Mouse (Mus musculus) testis, postnatal 10 days (tissue): ENCODE results near the gene Myo18b.

ENCODE experiments used
- DNase-seq: peaks from one replicate; pipeline ENCODE4 v3.0.0; 2021; ENCODE audit warnings: low spot score

Myo18b gene

DNA sequence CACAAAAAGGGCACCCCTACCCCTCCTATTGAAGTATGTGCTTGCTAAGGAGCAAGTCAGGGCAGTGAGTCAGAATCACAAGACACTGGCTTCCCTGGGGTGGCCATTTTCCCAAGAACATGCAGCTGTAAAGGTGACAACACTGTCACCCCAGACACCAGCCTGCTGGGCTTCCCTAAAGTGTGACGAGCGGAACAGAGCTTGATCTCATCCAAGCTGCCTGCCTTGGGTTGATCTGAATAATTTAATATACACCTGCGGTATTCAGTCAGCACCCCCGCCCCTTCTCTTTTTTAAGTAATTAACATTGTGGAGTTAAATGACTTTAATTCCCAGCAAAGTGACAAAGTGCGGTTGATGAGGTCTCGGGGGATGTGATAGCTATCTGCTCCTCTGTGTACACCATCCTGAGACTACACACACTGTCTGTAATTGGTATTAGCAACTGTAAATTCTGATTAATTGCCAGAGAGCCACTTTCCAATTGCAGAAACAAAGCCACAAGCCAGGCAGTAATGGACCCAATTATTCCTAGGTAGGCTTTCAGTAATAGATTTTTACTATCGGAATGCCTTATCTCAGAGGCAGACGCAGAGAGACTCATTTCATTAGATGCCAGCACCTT, 148.7 kb downstream of the Myo18b start:
- no peak for DNase-seq

DNA sequence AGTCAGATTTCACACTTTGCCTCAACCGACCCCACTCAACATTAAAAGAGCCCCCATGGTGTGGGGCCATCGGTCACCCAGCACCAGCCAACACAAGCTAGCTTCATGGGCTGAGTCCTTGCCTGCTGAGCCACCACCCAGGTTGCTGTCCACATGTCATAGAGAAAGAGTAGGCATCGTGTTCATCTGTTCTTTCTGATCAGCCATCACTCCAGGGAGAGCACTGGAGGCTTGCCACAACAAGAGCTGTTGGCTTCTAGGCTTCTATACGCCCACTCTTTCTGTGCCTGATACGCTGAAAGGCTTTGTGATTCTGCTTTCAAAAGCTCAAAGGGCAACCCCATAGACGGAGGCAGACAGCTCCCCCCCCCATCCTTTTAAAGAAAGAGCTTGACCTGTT, 151.0 kb downstream of the Myo18b start:
- no peak for DNase-seq

DNA sequence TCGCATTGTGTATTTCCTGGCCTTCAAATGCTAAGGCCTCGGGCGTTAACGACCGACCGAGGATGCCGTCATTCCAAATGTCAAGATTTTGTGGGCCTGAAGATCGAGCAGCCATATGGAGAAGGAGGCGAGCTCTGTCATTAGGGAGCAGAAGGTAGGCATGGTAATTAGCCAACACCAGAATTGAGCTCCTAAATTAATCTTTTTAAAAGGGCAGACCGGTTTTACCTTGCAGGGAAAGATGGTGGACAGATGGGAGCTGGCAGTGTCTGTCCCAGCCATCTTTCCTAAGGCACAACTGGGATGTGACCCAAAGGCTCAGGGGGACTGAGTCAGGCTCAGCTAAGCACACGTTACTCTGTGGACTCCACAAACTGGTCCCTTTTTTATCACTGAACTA, 151.6 kb downstream of the Myo18b start:
- DNase-seq: no peak

DNA sequence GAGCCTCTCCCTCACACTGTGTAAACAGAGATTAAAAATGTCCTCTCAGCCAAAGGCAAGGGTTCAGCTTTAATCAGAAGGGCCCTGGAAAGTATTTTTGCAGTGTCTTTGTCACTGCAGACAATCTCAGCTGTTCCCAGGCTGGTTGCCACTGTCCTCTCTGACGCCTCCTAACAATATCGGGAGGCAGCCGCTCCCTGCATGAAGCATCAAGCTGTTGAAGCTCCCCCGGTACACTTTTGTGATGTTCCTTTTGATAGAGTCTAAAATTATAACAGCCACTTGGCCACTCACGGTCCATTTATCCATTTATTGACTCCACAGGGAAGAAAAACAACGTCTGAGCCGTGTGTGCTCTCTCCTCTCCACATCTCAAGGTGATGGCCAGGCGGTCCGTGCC, 153.0 kb downstream of the Myo18b start:
- no peak for DNase-seq

DNA sequence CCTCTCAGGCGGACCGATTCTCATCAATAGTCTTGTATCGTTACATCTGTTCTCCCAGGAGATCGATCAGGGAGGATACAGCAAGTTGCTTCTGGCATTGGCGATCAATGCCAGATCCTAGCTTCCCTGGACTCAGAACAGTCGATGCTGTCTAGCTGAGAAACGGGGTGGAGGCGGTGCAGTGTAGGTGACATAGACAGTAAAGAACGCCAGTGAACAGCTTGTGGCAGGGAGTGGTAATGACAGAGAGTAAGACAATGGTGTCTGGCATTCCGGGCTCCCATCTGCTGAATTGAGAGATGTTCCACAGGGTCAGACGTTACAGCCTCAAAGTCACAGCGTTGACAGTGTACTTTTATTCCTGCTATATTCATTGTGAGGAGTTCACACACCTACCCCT, 155.5 kb downstream of the Myo18b start:
- no peak for DNase-seq

DNA sequence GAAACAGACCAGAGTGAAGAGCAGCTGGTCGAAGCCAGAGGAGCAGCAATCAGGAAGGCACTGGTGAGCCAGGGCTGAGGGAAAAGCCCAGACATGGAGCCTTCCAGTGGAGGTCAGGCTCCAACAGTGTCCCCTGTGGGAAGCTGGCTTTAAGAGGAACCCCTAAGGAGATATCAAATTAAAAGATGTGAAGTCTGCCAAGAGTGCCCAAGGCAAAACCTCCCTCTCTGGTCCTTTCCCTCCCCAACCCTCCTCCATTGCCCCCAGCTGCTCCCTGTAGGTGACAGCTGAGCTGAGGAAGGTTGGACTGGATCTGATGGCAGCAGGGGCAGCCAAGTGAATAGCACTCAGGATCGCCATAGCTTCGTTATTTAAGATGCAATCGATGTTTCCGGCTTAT, 161.1 kb downstream of the Myo18b start:
- no peak for DNase-seq

DNA sequence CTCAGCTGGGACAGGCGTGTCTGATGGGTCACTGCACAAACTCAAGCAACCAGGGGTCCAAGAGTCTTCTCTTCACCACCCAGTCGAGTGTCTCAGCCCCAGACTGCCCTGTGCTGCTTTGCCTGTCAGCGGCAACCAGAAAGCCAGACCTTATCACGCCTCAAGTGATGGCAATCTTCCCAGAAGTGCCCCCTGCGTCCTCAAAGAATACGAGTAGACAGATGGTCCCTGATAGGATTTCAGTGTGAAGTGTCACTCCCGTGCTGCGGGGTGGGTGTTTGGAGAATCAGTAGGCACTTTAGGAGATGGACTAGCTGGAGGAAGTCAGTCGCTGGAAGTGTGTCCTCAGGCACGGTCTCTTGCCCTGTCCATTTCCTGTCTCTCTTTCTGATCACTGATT, 165.6 kb downstream of the Myo18b start:
- no peak for DNase-seq

DNA sequence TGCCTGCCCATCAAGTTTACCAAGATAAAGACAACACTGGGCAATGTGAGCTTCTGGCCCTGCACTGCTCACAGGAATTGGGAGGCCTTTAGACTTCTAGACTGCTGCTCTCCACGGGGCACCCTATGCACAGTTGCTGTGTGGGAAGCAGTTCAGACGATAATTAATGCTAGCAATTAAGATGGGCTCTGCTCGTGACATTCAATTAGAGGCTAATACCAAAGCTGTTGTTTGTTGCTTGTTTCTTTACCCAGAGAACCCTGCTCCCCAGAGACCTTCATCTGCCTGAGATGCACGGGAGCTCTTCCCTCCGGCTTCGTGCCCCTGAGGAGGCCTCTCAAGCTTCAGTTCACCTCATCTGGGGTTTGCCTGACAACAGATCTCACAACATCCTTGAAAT, 167.7 kb downstream of the Myo18b start:
- DNase-seq: no peak

DNA sequence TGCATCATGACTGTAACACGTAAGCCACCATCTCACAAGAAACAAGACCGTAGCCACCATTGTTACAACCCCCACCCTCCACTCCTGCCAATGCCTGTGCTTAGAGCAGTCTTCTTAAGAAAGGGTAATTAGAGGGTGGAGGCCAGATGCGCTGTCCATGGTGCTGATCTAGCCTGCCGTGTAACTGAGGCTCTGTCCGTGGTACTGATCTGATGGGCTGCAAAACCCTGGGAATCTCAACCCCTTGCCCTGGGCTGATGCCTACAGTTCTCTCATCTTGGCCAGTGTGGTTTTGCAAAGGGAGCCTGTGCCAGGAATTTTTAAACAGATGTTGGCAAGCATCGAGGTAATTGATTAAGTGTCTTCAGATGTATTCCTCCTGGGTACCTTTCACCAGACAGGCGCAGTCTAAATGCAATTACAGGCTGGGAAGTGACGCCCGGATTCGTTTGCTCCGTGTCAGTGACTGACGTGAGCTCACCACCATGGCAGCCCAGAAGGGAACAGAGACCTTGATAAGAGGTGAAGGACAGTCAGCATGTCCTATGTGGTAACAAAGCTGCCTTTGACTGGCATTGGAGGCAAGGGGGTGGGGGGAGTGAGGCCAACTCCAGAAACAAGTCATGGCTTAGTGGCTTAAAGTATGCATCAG, 177.4 kb downstream of the Myo18b start:
- peak; percentile 94 for DNase-seq

DNA sequence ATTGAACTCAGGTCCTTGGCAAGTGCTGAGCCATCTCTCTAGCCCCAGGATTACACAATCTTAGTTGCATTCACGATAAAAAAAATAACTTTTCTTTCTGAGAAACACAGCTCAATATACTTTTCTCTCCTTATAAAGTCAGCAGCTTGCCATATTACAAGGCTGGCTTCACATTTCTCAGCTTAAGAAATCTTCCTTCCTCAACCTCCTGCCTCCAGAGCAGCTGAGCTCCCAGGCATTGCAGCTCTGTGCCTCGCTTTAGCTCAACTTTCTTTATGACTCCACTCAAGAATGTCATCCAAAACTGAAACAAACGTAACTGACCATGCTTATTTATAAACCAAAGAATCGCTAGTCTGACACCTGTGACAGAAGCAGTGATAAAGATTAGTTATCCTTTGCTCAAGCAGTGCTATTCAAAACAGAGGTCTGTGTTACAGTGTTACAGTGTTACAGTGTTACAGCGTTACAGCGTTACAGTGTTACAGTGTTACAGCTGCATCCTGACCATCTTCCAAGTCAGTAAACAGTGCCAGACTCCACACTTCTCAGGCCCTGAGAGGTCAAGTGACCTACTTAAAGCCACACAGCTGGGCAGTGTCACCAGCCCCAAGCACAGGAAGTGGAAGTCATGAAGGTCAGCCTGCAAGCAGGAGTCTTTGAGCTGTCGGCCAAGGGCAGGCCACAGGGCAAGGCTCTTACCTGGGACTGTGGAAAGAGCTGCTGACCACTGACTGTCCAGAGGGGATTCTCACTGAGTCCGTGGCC, 181.3 kb downstream of the Myo18b start:
- DNase-seq: no peak

DNA sequence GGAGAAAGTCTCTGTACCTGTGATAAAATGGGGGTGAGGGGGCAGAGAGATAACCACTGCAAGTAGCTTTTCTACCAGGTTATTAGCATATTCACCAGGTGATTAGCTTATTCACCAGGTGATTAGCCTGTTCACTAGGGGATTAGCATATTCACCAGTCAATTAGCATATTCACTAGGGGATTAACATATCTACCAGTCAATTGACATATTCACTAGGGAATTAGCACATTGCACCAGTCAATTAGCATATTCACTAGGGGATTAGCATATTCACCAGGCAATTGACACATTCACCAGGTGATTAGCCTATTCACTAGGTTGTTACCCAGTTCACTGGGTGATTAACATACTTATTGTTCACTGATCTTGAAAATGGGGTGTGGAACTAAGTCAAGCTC, 186.3 kb downstream of the Myo18b start:
- no peak for DNase-seq

DNA sequence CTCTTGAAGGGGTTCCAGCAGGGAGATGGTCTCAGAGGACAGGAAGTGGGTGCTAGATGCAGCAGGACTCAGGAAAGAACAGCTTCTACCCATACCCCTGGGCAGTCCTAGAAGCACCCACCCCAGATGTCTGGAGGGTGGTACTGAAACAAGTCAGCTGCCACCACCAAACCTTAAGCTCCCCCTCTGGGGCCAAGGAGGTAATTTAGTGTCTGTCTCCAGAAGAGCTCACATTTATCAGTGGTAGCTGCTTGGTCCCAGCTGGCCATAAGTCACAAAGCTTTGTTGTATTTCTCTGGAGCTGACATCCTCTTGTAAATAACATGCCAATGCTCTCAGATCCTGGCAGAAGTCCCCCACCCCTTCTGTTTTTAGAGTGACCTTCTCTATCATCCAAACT, 187.7 kb downstream of the Myo18b start:
- no peak for DNase-seq

DNA sequence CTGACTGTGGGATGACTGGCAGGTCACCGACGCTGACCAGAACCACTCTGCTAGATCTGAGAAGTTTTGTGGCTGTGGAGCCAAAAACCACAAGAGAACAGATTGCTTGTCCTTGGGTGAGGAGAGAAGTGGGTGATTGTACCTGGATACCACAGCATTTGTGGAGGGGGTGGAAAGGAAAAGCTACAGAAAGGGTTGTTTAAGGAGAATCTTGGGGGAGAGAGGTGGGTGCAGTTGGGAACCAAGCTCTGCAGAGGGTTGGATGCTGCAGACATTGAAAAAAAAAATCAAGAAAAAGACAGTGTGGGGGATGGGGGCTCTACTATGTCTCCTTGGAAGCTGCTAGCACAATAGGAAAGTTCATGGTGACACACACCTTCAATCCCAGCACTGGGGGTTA, 188.7 kb downstream of the Myo18b start:
- no peak for DNase-seq

DNA sequence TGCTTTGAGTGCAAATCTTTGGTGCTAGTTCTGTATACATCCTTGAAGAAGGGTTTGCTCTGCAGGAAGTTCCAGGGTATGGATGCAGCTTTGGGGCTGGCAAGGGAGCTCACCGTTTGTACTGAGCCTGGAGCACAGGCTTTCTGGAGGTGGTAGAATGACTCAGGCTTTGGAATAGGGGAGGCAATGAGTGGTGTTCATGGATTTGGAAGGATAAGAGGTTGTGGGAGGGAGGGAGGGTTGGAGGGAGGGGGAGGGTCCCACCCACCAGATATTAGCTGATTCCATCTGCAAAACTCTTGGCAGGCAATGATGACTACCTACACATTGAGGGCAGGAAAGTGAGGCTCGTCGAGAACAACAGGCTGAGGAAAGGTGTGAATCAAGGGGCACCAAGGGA, 195.4 kb downstream of the Myo18b start:
- no peak for DNase-seq

DNA sequence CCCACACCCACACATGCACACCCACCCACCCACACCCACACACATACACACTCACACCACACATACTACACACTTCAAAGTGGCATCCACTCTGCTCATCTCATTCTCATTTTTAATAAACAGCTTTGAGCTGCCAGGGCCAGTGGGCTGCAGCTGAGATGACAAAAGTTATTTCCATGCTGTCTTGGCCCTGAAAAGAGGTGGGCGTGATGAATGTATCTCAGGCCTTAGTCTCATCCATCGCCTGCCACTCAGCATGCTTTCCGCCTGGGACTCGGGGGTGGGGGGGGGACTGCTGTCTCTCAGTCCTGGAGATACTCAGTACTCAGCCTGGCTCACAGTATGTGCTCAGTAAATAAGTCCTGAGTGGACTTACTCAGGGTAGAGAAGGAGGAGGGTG, 199.5 kb downstream of the Myo18b start:
- no peak for DNase-seq

DNA sequence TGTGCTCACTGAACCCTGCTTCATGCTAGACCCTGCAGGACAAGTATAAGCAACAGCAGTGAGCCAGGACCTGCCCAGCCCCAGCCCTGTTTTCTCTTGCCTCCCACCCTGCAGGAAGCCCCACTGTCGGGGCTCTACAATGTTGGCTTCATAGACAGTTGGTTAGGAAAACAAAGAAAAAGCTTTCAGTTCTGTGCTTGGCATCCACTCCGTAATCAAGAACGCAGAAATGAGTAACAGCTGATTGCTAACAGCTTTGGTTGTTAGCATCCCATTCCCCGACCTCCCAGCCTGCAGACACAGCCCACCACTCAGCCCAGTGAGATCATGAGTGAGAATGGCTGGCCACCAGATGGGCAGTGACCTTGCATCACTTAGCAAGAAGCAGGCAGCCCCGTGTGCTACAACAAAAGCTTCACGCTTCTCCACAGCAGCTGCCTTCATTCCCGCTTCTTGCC, 200.9 kb downstream of the Myo18b start:
- no peak for DNase-seq

DNA sequence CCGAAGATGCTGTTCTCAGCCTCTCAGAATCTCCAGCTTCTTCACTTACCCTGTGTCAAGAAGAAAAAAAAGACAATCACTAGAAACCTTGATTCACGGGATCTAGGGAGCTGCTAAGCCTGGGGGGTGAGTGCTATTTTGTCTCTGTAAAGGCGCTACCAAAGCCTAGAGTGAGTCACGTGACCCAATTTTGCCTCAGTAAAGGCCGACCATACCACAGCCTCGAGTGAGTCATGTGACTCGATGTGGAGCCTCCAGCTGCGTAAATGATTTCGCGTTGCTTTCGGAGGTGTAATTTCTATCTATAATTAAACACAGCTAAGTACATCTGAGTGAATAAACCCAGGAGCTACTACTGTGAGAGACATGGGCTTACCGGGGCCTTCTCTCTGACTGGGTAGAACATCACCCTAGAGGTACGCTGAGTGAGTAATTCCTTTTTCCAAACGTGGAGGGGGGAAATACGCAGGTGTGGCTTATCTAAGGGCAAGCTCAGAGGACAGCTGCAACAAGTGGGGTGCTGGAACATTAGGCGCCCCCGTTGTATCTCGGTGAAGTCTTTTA, 202.8 kb downstream of the Myo18b start:
- no peak for DNase-seq

DNA sequence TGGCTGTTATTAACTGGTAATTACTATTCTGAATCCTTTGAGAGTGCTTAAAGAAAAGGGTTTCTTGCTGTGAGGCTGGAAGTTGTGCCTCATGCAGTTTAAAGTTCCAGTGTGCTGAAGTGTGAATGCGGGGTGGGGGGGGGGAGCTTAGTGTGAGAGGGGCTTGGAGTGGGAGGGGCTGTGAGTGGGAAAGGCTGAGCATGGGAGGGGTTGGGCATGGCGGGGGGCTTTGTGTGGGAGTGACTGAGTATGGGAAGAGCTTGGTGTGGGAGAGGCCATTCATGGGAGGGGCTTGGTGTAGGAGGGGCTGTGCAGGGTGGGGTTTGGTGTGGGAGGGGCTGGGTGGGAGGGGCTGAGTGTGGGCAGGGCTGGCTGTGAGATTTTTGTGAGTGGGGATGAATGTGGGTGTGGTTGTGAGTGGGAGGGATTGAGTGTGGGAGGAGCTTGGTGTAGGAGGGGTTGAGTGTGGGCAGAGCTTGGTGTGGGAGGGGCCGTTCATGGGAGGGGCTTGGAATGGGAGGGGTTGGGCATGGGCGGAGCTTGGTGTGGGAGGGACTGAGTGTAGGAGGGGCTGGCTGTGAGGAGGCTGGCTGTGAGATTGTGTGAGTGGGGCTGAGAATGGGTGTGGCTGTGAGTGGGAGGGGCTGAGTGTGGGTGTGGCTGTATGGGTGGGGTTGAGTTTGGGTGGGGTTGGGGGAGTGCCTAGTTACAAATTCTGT, 208.9 kb downstream of the Myo18b start:
- DNase-seq: peak; percentile 52

DNA sequence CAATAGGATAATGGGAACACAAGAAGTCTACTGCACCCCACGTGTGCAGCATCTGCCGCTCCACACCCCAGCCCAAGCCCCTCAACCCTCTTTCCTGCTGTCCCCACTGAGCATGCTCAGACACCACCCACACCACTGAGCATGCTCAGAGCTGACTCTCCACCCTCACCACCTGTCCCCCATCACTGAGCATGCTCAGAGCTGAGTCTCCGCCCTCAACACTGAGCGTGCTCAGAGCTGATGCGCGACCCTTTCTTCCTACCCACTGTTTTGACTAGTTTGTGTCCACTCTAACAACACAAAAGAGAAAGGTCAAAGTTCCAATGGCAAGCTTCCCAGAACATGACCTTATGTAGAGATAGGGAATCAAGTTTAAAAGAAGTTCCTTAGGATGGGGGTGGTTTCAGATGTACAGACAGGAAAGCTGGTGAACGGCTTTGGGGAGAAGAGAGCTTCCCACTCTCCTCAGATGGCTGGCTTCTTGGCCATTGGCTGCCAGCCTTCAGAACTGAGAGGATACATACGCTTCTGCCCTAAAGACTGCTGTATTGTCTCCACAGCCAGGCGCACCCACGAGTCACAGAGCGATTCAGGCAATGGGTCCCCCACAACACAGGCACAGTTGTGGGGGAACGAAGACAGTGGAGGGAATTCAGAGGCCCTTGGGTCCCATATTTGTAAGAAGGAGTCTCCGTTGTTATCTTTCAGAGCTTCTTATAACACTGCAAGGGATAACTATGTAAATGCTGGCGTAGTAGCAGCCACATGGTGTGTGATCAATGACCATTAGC, 209.7 kb downstream of the Myo18b start:
- DNase-seq: no peak

DNA sequence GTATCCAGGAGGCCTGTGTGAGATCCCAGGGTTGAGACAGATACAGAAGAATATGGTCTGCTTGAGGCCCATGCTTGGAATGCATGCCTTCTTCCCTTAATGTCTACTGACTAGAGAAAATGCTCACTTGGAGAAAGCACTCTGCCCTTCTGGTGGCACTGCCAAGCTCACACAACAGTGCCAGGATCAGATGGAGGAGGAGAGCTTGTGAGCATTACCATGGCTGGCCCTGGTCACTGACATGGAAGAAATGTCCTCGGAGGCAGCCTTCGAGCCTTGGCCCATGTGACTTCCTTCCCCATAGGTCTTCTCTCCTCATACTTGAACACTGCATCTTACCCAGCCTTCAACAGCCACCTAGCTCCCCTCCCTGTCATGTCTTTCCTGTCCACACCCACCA, 216.9 kb downstream of the Myo18b start:
- no peak for DNase-seq

DNA sequence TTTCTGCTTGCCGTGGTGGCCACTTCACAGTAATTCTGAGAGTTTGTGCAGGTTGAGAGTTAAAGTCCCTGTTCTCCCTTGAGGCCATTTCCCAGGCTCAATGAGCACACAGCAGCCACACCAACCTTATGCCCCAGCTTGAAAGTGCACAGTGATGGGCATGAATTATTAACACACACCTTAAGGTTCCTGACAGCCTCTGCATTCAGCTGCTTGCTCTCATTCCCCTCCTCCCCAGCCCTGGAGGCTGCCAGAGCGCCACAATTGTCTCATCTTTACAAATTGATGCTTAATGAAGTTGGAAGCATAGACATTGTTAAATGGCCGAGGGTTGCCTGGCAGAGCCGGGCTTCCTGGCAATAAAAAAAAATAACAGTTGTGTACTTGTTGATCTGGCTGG, 218.0 kb downstream of the Myo18b start:
- DNase-seq: no peak

DNA sequence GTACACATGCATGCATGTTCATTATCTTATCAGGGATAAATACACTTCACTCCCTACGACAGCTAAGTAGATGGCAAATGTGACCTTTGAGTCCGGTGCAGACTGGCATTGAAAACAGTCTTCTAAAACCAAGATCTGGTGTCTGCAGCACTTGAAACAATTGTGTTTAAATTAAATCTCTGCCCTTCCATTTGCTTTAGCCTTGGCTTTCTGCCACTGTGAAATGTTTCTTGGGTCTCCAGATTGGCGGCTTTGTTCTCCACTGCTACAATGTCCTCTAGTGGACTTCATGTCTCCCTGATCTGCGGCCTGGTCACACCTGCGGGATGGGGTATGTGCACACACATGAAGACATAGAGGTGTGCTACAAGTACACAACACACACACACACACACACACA, 221.4 kb downstream of the Myo18b start:
- no peak for DNase-seq
